Mouse (Mus musculus): ENCODE results near the gene Wdr91. TPM values are rescaled to one million over a fixed set of nuclear protein-coding genes. Genes with fewer than 3 reads are reported as not detected.

Gene Wdr91
- 3.3 TPM for polyA plus RNA-seq (2014; fragmentation: Illumina TruSeq; extraction: RNeasy Lipid Tissue Mini Kit (QIAGEN cat#74804))

GRCm38 (mm10) chr6:34910371-34911219, at the start of gene Wdr91:
Gene Wdr91, minus strand, starts transcription at chr6:34910876.

GRCm38 (mm10) chr6:34919956-34920355, 9.3 kb upstream of the Wdr91 start, which contains the start of gene Stra8:
Gene Stra8, plus strand, starts transcription at chr6:34920163.

GRCm38 (mm10) chr6:34877509-34878321, 33.0 kb downstream of the Wdr91 start, which contains the start of gene Cyren:
Gene Cyren, minus strand, starts transcription at chr6:34878060.

GRCm38 (mm10) chr6:34862791-34863403, 47.8 kb downstream of the Wdr91 start, which contains the start of gene Tmem140:
Gene Tmem140, plus strand, starts transcription at chr6:34863146.

Other genes starting within 250 kb of the Wdr91 start
- 31.4 TPM for gene Agbl3, start 130.4 kb downstream of the Wdr91 start, polyA plus RNA-seq (2014; fragmentation: Illumina TruSeq; extraction: RNeasy Lipid Tissue Mini Kit (QIAGEN cat#74804))
- gene Tmem140, start 47.7 kb downstream of the Wdr91 start, polyA plus RNA-seq (2014; fragmentation: Illumina TruSeq; extraction: RNeasy Lipid Tissue Mini Kit (QIAGEN cat#74804)), result 11.8 TPM
- 0.83 TPM for gene Cyren, start 32.8 kb downstream of the Wdr91 start, polyA plus RNA-seq (2014; fragmentation: Illumina TruSeq; extraction: RNeasy Lipid Tissue Mini Kit (QIAGEN cat#74804))
- gene Stra8, start 9.3 kb upstream of the Wdr91 start, polyA plus RNA-seq (2014; fragmentation: Illumina TruSeq; extraction: RNeasy Lipid Tissue Mini Kit (QIAGEN cat#74804)), result not detected
- gene Slc23a4, start 77.5 kb upstream of the Wdr91 start, polyA plus RNA-seq (2014; fragmentation: Illumina TruSeq; extraction: RNeasy Lipid Tissue Mini Kit (QIAGEN cat#74804)), result not detected
- 69.5 TPM for gene Cnot4, start 222.8 kb upstream of the Wdr91 start, polyA plus RNA-seq (2014; fragmentation: Illumina TruSeq; extraction: RNeasy Lipid Tissue Mini Kit (QIAGEN cat#74804))